Mouse (Mus musculus): ENCODE measurements around the gene Mtor. TPM values are rescaled to one million over a fixed set of nuclear protein-coding genes. Genes with fewer than 3 reads are reported as not detected.

Gene Mtor
- polyA plus RNA-seq, 1 experiment, result 36.3 TPM

DNA sequence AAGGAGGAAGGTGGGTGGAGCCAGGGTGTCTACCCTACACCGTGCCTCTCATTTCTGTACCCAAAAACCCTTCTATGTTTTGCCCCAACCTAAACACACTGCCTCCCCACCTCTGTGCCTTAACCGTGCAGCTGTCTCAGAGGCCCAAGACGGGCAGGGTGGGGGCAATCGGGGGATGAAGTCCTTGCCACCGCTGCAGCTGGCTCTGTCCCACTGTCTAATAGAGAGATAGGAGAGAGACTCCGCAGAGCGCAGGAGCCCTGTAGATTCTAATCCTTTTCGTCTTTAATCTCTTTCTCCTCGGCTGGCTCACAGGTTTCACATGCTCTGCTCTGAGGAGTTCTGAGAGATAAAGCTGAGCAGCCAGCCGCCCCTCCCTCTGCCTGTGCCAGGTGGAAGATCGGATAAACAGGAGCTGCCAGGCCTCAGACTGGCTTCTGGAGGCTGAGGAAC is 31.3 kb upstream of the Mtor start:
- no peak overlapping the region for H3K4me3 ChIP-seq (replicated peaks; ENCODE audit: insufficient read depth, low read depth, low read length)
- WGBS, result 60% methylated on average over 11 of the region's 11 CpGs
- H3K27me3 ChIP-seq (ENCODE audit: control insufficient read depth, insufficient read depth, low read length), result no peaks in the 10 kb centered on the region
- no peaks in the 10 kb centered on the region for H3K4me1 ChIP-seq (ENCODE audit: control insufficient read depth, insufficient read depth, low read length)
- H3K27ac ChIP-seq (ENCODE audit: insufficient read depth, low read length), result no peak overlapping the region
- TF ChIP-seq CTCF (IDR thresholded peaks at IDR 0.05; ENCODE audit: borderline replicate concordance, insufficient read depth, low read depth, low read length) (no peak), POLR2A (IDR thresholded peaks at IDR 0.05; ENCODE audit: borderline replicate concordance, insufficient read depth, low read length) (no peak)
- no peak for DNase-seq

GRCm38 (mm10) chr4:148417559-148417958 is 30.9 kb upstream of the Mtor start:
- H3K4me3 ChIP-seq (replicated peaks; ENCODE audit: insufficient read depth, low read depth, low read length), result no peak overlapping the region
- no peak for DNase-seq
- 76% methylated on average over 6 of the region's 6 CpGs for WGBS
- no peaks in the 10 kb centered on the region for H3K27me3 ChIP-seq (ENCODE audit: control insufficient read depth, insufficient read depth, low read length)
- H3K4me1 ChIP-seq (ENCODE audit: control insufficient read depth, insufficient read depth, low read length), result no peaks in the 10 kb centered on the region
- TF ChIP-seq POLR2A (IDR thresholded peaks at IDR 0.05; ENCODE audit: borderline replicate concordance, insufficient read depth, low read length) (no peak), CTCF (IDR thresholded peaks at IDR 0.05; ENCODE audit: borderline replicate concordance, insufficient read depth, low read depth, low read length) (no peak)
- H3K27ac ChIP-seq (ENCODE audit: insufficient read depth, low read length), result no peak overlapping the region

DNA sequence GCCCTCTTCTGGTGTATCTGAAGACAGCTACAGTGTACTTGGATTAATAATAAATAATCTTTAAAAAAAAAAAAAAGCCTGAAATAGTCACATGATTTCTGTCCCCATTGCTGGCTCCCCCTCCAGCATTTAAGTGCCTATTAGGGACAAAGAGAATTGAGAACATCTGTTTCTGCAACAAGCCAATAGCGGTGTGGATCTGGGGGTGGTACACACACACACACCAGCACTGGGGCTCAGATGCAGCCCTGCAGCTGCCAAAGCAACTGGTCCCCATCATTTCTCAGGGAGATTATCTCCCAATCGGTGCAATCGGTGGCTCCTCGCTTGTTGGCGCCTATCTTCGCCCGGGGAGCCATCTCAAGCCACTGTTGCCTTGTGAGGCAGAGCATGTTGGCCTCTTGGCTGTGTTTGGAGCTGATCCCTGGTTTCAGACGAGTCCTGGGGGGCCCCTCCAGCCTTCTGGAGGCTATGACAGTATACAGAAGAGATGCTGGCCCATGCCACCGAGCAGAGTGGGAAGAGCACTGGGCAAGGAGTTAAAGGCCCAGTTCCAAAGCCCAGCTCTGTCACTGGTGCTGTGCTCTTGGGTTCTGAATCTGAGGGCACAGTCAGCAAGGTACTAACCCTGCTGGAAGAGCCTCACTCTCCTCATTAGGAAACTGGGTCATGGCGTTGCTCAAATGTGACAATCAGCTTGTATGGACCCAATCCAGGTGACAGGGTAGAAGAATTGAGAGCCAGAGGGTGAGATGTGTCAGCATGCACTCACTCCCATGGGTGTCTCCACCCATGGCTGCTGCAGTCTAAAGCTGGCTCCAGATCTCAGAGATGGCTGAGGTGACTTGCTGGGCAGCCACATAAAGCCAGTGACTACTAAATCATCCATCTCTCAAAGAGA is 21.2 kb upstream of the Mtor start:
- no peak overlapping the region for H3K4me3 ChIP-seq (replicated peaks; ENCODE audit: insufficient read depth, low read depth, low read length)
- TF ChIP-seq CTCF (IDR thresholded peaks at IDR 0.05; ENCODE audit: borderline replicate concordance, insufficient read depth, low read depth, low read length), result no peak
- H3K4me1 ChIP-seq (ENCODE audit: control insufficient read depth, insufficient read depth, low read length), result peaks cover 8% of the 10 kb centered on the region
- 49% methylated on average over 10 of the region's 10 CpGs for WGBS
- DNase-seq, result no peak
- no peak overlapping the region for H3K27ac ChIP-seq (ENCODE audit: insufficient read depth, low read length)
- H3K27me3 ChIP-seq (ENCODE audit: control insufficient read depth, insufficient read depth, low read length), result no peaks in the 10 kb centered on the region

DNA sequence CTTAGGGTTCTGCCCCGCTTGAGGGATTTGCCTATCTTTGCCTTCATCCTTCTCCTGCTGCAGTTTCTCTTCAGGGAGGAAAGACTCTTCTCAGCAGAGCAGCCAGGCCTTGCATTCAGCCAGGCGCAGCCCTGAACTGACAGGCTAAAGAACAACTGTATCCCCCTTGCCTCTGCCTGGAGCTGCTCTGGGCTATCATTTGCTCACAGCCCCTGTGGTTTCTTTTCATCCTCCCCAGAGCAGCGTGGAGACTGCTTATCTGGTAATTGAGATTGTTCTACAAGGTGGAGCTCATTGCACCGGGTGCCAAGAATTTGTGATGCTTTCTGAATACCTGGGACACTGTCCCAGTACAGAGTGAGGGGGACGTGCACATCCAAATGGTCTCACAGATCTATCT is 19.9 kb upstream of the Mtor start:
- TF ChIP-seq POLR2A (IDR thresholded peaks at IDR 0.05; ENCODE audit: borderline replicate concordance, insufficient read depth, low read length) (no peak), CTCF (IDR thresholded peaks at IDR 0.05; ENCODE audit: borderline replicate concordance, insufficient read depth, low read depth, low read length) (no peak)
- H3K4me1 ChIP-seq (ENCODE audit: control insufficient read depth, insufficient read depth, low read length), result peaks cover 8% of the 10 kb centered on the region
- H3K27ac ChIP-seq (ENCODE audit: insufficient read depth, low read length), result no peak overlapping the region
- no peak overlapping the region for H3K4me3 ChIP-seq (replicated peaks; ENCODE audit: insufficient read depth, low read depth, low read length)
- H3K27me3 ChIP-seq (ENCODE audit: control insufficient read depth, insufficient read depth, low read length), result no peaks in the 10 kb centered on the region
- DNase-seq, result no peak
- WGBS, result 92% methylated on average over 5 of the region's 5 CpGs

- Histone ChIP-seq H3K4me1 (ENCODE audit: control insufficient read depth, insufficient read depth, low read length) (peaks cover 8% of the 10 kb centered on the region), H3K27me3 (ENCODE audit: control insufficient read depth, insufficient read depth, low read length) (no peaks in the 10 kb centered on the region), H3K4me3 (replicated peaks; ENCODE audit: insufficient read depth, low read depth, low read length) (no peak overlapping the region), H3K27ac (ENCODE audit: insufficient read depth, low read length) (no peak overlapping the region)
- TF ChIP-seq CTCF (IDR thresholded peaks at IDR 0.05; ENCODE audit: borderline replicate concordance, insufficient read depth, low read depth, low read length), result no peak
- no peak for TF ChIP-seq POLR2A (IDR thresholded peaks at IDR 0.05; ENCODE audit: borderline replicate concordance, insufficient read depth, low read length)
- WGBS, result 82% methylated on average over 11 of the region's 11 CpGs
- no peak for DNase-seq
These were observed 19.3 kb upstream of the Mtor start for GRCm38 (mm10) chr4:148429121-148429520.

GRCm38 (mm10) chr4:148429686-148430085 is 18.7 kb upstream of the Mtor start:
- 29% methylated on average over 6 of the region's 6 CpGs for WGBS
- TF ChIP-seq POLR2A (IDR thresholded peaks at IDR 0.05; ENCODE audit: borderline replicate concordance, insufficient read depth, low read length) (no peak), CTCF (IDR thresholded peaks at IDR 0.05; ENCODE audit: borderline replicate concordance, insufficient read depth, low read depth, low read length) (peak; percentile 88)
- Histone ChIP-seq H3K27ac (ENCODE audit: insufficient read depth, low read length) (no peak overlapping the region), H3K4me1 (ENCODE audit: control insufficient read depth, insufficient read depth, low read length) (peaks cover 8% of the 10 kb centered on the region), H3K4me3 (replicated peaks; ENCODE audit: insufficient read depth, low read depth, low read length) (no peak overlapping the region), H3K27me3 (ENCODE audit: control insufficient read depth, insufficient read depth, low read length) (no peaks in the 10 kb centered on the region)
- peak; percentile 60 to 74 for DNase-seq

GRCm38 (mm10) chr4:148430880-148431519 is 17.4 kb upstream of the Mtor start:
- TF ChIP-seq CTCF (IDR thresholded peaks at IDR 0.05; ENCODE audit: borderline replicate concordance, insufficient read depth, low read depth, low read length), result no peak
- no peak for TF ChIP-seq POLR2A (IDR thresholded peaks at IDR 0.05; ENCODE audit: borderline replicate concordance, insufficient read depth, low read length)
- no peak for DNase-seq
- Histone ChIP-seq H3K27me3 (ENCODE audit: control insufficient read depth, insufficient read depth, low read length) (no peaks in the 10 kb centered on the region), H3K4me3 (replicated peaks; ENCODE audit: insufficient read depth, low read depth, low read length) (no peak overlapping the region), H3K4me1 (ENCODE audit: control insufficient read depth, insufficient read depth, low read length) (peaks cover 8% of the 10 kb centered on the region), H3K27ac (ENCODE audit: insufficient read depth, low read length) (no peak overlapping the region)
- WGBS, result 76% methylated on average over 11 of the region's 11 CpGs

DNA sequence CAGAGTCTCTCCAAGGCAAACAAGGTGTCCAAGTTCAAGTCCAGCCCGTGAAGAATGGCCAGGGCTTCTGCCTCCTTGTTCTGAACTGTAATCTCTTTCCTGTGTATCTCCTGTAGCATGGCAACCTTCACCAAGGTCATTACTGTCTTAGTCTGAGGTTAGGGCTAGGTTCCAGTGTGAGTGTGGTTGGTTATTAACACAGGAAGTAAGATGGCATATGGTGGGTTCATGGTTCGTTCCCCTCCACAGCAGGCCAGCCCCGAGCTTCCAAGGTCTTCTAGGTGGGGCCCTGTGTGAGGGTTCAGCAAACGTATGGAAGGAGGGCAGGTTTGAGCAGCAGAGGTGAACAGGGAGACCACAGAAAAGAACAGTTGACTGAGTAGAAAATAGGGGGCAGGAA is 15.9 kb upstream of the Mtor start:
- Histone ChIP-seq H3K27ac (ENCODE audit: insufficient read depth, low read length) (no peak overlapping the region), H3K4me3 (replicated peaks; ENCODE audit: insufficient read depth, low read depth, low read length) (no peak overlapping the region), H3K4me1 (ENCODE audit: control insufficient read depth, insufficient read depth, low read length) (peaks cover 11% of the 10 kb centered on the region), H3K27me3 (ENCODE audit: control insufficient read depth, insufficient read depth, low read length) (no peaks in the 10 kb centered on the region)
- 53% methylated on average over 4 of the region's 4 CpGs for whole genome bisulfite sequencing
- no peak for DNase-seq
- TF ChIP-seq CTCF (IDR thresholded peaks at IDR 0.05; ENCODE audit: borderline replicate concordance, insufficient read depth, low read depth, low read length), result no peak
- no peak for TF ChIP-seq POLR2A (IDR thresholded peaks at IDR 0.05; ENCODE audit: borderline replicate concordance, insufficient read depth, low read length)
